Mouse (Mus musculus): ENCODE results near the gene Iqcf6.
"Not testable (repeated sequence)": the region's sequence is repeated elsewhere in the genome, so short reads cannot be mapped to it uniquely, and the experiment has no call there.

Gene Iqcf6

GRCm38 (mm10) chr9:106626282-106626681 is at the start of gene Iqcf6:
Gene Iqcf6, plus strand, starts transcription at chr9:106626582.
- no peak for DNase-seq (ENCODE audit: low spot score in 2 of 2)

GRCm38 (mm10) chr9:106580016-106580415 is 46.4 kb upstream of the Iqcf6 start:
- DNase-seq (ENCODE audit: low spot score in 2 of 2) = no peak

- no peak for DNase-seq (ENCODE audit: low spot score in 2 of 2)
These were observed 43.8 kb upstream of the Iqcf6 start for GRCm38 (mm10) chr9:106582552-106582951.

- DNase-seq (ENCODE audit: low spot score in 2 of 2) = no peak
These were observed 34.2 kb upstream of the Iqcf6 start for GRCm38 (mm10) chr9:106592158-106592557.

GRCm38 (mm10) chr9:106595402-106595801 is 31.0 kb upstream of the Iqcf6 start:
- not testable (repeated sequence) for DNase-seq (ENCODE audit: low spot score in 2 of 2)

- DNase-seq (ENCODE audit: low spot score in 2 of 2) = no peak
These were observed 30.5 kb upstream of the Iqcf6 start for GRCm38 (mm10) chr9:106595836-106596235.

GRCm38 (mm10) chr9:106598466-106598865 is 27.9 kb upstream of the Iqcf6 start:
- no peak for DNase-seq (ENCODE audit: low spot score in 2 of 2)

GRCm38 (mm10) chr9:106600546-106600945 is 25.8 kb upstream of the Iqcf6 start:
- peak; percentile 8 to 53 for DNase-seq (ENCODE audit: low spot score in 2 of 2)

GRCm38 (mm10) chr9:106610727-106611126 is 15.7 kb upstream of the Iqcf6 start:
- DNase-seq (ENCODE audit: low spot score in 2 of 2) = no peak

GRCm38 (mm10) chr9:106613951-106614350 is 12.4 kb upstream of the Iqcf6 start:
- no peak for DNase-seq (ENCODE audit: low spot score in 2 of 2)

- DNase-seq (ENCODE audit: low spot score in 2 of 2) = no peak
These were observed 11.8 kb upstream of the Iqcf6 start for GRCm38 (mm10) chr9:106614616-106615015.

- DNase-seq (ENCODE audit: low spot score in 2 of 2) = no peak
These were observed 10.1 kb upstream of the Iqcf6 start for GRCm38 (mm10) chr9:106616306-106616705.

- DNase-seq (ENCODE audit: low spot score in 2 of 2) = no peak
These were observed 8.9 kb upstream of the Iqcf6 start for GRCm38 (mm10) chr9:106617496-106617895.

- DNase-seq (ENCODE audit: low spot score in 2 of 2) = not testable (repeated sequence)
These were observed 1.4 kb downstream of the Iqcf6 start for GRCm38 (mm10) chr9:106627796-106628195.

- DNase-seq (ENCODE audit: low spot score in 2 of 2) = no peak
These were observed 5.8 kb downstream of the Iqcf6 start for GRCm38 (mm10) chr9:106632185-106632584.

- DNase-seq (ENCODE audit: low spot score in 2 of 2) = no peak
These were observed 11.8 kb downstream of the Iqcf6 start for GRCm38 (mm10) chr9:106638154-106638553.

GRCm38 (mm10) chr9:106641346-106641745 is 15.0 kb downstream of the Iqcf6 start:
- DNase-seq (ENCODE audit: low spot score in 2 of 2) = no peak

- peak; percentile 38 to 80 for DNase-seq (ENCODE audit: low spot score in 2 of 2)
These were observed 16.7 kb downstream of the Iqcf6 start for GRCm38 (mm10) chr9:106643128-106643527.

- no peak for DNase-seq (ENCODE audit: low spot score in 2 of 2)
These were observed 17.4 kb downstream of the Iqcf6 start for GRCm38 (mm10) chr9:106643787-106644186.

- no peak for DNase-seq (ENCODE audit: low spot score in 2 of 2)
These were observed 19.4 kb downstream of the Iqcf6 start for GRCm38 (mm10) chr9:106645684-106646271.

- no peak for DNase-seq (ENCODE audit: low spot score in 2 of 2)
These were observed 20.8 kb downstream of the Iqcf6 start for GRCm38 (mm10) chr9:106647226-106647625.

GRCm38 (mm10) chr9:106652720-106653119 is 26.3 kb downstream of the Iqcf6 start:
- DNase-seq (ENCODE audit: low spot score in 2 of 2) = no peak

- peak; percentile 19 to 65 for DNase-seq (ENCODE audit: low spot score in 2 of 2)
These were observed 29.7 kb downstream of the Iqcf6 start, which contains the start of gene Grm2 for GRCm38 (mm10) chr9:106655884-106656720. Gene Grm2, minus strand, starts transcription at chr9:106656082.

All from spleen, postnatal 10 days (tissue).